ENCODE assay signal across 21 mouse cellular contexts in genomic region chr16:7102486-7102885, GRCm38 (mm10).
A peak's percentile ranks its signal among the peaks of the same experiment; 100 is the strongest.
DNase-seq lines count a peak whose midpoint lies in the region; ATAC-seq lines count a peak whose summit lies in the region.
"Had no signal": no experiment of that assay in that cellular context is flagged by ENCODE, and none has a peak within 500 bp of the region (broad histone marks: within the 10 kb centered on the region; RNA-seq: fewer than 3 reads in every experiment).

No protein-coding gene starts in this region.

- ATAC-seq in kidney, embryonic 16.5 days (ENCODE audit: low FRiP score, low TSS enrichment) = no peak
- ATAC-seq: CD4-positive, CD25-positive, alpha-beta regulatory T cell, adult 4 months; hindbrain, embryonic 16.5 days had no signal

- WGBS in kidney, embryonic 16.5 days = 78% methylated on average over 1 of the region's 1 CpGs

- intact Hi-C loops in heart, postnatal 36 days (cut with DNase I) = no loop called here

- no peaks in the 10 kb centered on the region for H3K9me3 ChIP-seq in kidney, embryonic 16.5 days (ENCODE audit: low read length)
- H3K9me3 ChIP-seq: midbrain, embryonic 10.5 days; neural tube, embryonic 13.5 days had no signal

- H3K4me2 ChIP-seq in kidney, embryonic 16.5 days (replicated peaks; ENCODE audit: low read depth, low read length) = no peak overlapping the region
- H3K4me2 ChIP-seq: neural tube, embryonic 13.5 days had no signal

- H3K36me3 ChIP-seq in kidney, embryonic 16.5 days (ENCODE audit: insufficient read depth, low read length) = no peaks in the 10 kb centered on the region
- H3K36me3 ChIP-seq: G1E; midbrain, embryonic 10.5 days had no signal

- H3K27me3 ChIP-seq in kidney, embryonic 16.5 days (ENCODE audit: insufficient read depth, low read length) = no peaks in the 10 kb centered on the region
- H3K27me3 ChIP-seq: neural tube, embryonic 13.5 days had no signal

- H3K9ac ChIP-seq in kidney, embryonic 16.5 days (replicated peaks; ENCODE audit: low read length) = no peak overlapping the region
- H3K9ac ChIP-seq: neural tube, embryonic 13.5 days had no signal

- H3K27ac ChIP-seq in kidney, embryonic 16.5 days (ENCODE audit: low read length) = no peak overlapping the region
- H3K27ac ChIP-seq: midbrain, embryonic 10.5 days; neural tube, embryonic 13.5 days had no signal

- no peak overlapping the region for H3K4me3 ChIP-seq in kidney, embryonic 16.5 days (ENCODE audit: low read length)
- H3K4me3 ChIP-seq: midbrain, embryonic 10.5 days; neural tube, embryonic 13.5 days had no signal

- DNase-seq in adrenal gland, adult 2 months = peak; percentile 18
- no peak for DNase-seq in adrenal gland, adult 8-10 months
- DNase-seq in heart, adult 8-10 months (ENCODE audit: low spot score) = peak; percentile 22
- DNase-seq in heart, postnatal 36 days = no peak
- DNase-seq in cerebellum, postnatal 14 days = peak; percentile 36 to 70
- DNase-seq in lung, adult 18-20 months = no peak
- no peak for DNase-seq in frontal cortex, postnatal 14 days (ENCODE audit: low spot score in 2 of 2)
- DNase-seq: gastrocnemius, postnatal 36 days; kidney, adult 18-20 months; kidney, postnatal 25 days; layer of hippocampus, postnatal 36 days; left cerebral cortex, postnatal 4 days; lung, adult 2 months; lung, postnatal 36 days; right cerebral cortex, postnatal 25 days had no signal

- 0 out of 2 replicates have a peak, but pooled peaks cover 3% of the 10 kb centered on the region for H3K4me1 ChIP-seq in kidney, embryonic 16.5 days (ENCODE audit: insufficient read depth, low read length)
- H3K4me1 ChIP-seq: midbrain, embryonic 10.5 days had no signal

Comparison
In these comparisons a context has a peak if more than half of its experiments do, and no peak if none do; other contexts are left out.
1. DNase-seq: peak in adrenal gland, adult 2 months (single experiment), heart, adult 8-10 months (single experiment) and cerebellum, postnatal 14 days (2 of 2); none in adrenal gland, adult 8-10 months (single experiment), heart, postnatal 36 days (0 of 2), lung, adult 18-20 months (0 of 2) and frontal cortex, postnatal 14 days (0 of 2).